Mouse (Mus musculus) kidney, adult 2 months (tissue): ENCODE results near the gene Arrb1.

Experiments used
- CTCF ChIP-seq: fragments of 200-500 bp; conservative IDR thresholded peaks from 2 replicates; pipeline ENCODE4 v1.5.1; 2011; ENCODE audit warnings: low read depth, mild to moderate bottlenecking, control low read depth, low read length, moderate library complexity, mixed read lengths; ENCODE audit not compliant: insufficient read depth, insufficient read length
- POLR2A ChIP-seq: fragments of 200-500 bp; IDR thresholded peaks from one replicate; pipeline ENCODE4 v1.6.1; 2011; ENCODE audit warnings: low read depth, low read length, control low read depth

DNA sequence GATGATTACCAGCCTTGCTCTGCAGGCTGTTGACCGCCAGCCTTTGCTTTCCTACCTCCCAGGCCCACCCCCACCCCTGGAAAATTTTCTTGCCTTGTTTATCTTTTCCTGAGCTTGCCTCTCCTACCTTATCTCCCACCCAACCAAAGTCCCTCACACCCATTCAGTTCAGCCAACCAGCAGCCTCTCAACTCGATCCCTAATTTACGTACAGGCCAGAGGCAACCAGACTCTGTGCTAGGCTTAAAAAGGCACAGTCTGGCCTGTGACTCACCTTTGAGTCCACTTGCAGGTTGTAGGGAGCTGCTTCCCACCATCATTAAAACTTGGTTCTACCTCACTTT is 18.5 kb upstream of the Arrb1 start:
- TF ChIP-seq CTCF, result no peak
- no peak for TF ChIP-seq POLR2A
